Mouse (Mus musculus): Measurements from ENCODE around the gene Abhd2.

Gene Abhd2

GRCm38 (mm10) chr7:79272789-79273718 is at the start of gene Abhd2:
Gene Abhd2 (plus strand): TSS chr7:79273199.
- DNase-seq, result peak; percentile 100

- no peak for DNase-seq
Measured at GRCm38 (mm10) chr7:79225477-79225876, 47.5 kb upstream of the Abhd2 start.

GRCm38 (mm10) chr7:79226172-79226571 is 46.8 kb upstream of the Abhd2 start:
- no peak for DNase-seq

GRCm38 (mm10) chr7:79226834-79227486 is 46.0 kb upstream of the Abhd2 start:
- no peak for DNase-seq

GRCm38 (mm10) chr7:79228471-79228870 is 44.5 kb upstream of the Abhd2 start:
- DNase-seq, result peak; percentile 93

GRCm38 (mm10) chr7:79231577-79231976 is 41.4 kb upstream of the Abhd2 start:
- no peak for DNase-seq

GRCm38 (mm10) chr7:79232048-79232447 is 41.0 kb upstream of the Abhd2 start:
- no peak for DNase-seq

- DNase-seq, result peak; percentile 42
Measured at GRCm38 (mm10) chr7:79238741-79239140, 34.3 kb upstream of the Abhd2 start.

- no peak for DNase-seq
Measured at GRCm38 (mm10) chr7:79241931-79242625, 30.9 kb upstream of the Abhd2 start.

- DNase-seq, result no peak
Measured at GRCm38 (mm10) chr7:79243236-79243635, 29.8 kb upstream of the Abhd2 start.

GRCm38 (mm10) chr7:79246039-79246670 is 26.8 kb upstream of the Abhd2 start:
- peak; percentile 84 for DNase-seq

GRCm38 (mm10) chr7:79247408-79247807 is 25.6 kb upstream of the Abhd2 start:
- DNase-seq, result no peak

- peak; percentile 38 for DNase-seq
Measured at GRCm38 (mm10) chr7:79247881-79248389, 25.1 kb upstream of the Abhd2 start.

GRCm38 (mm10) chr7:79249581-79249980 is 23.4 kb upstream of the Abhd2 start:
- no peak for DNase-seq

GRCm38 (mm10) chr7:79254248-79254888 is 18.6 kb upstream of the Abhd2 start:
- no peak for DNase-seq

- DNase-seq, result no peak
Measured at GRCm38 (mm10) chr7:79255350-79255749, 17.6 kb upstream of the Abhd2 start.

- no peak for DNase-seq
Measured at GRCm38 (mm10) chr7:79255752-79256151, 17.2 kb upstream of the Abhd2 start.

- no peak for DNase-seq
Measured at GRCm38 (mm10) chr7:79256716-79257115, 16.3 kb upstream of the Abhd2 start.

GRCm38 (mm10) chr7:79258981-79259542 is 13.9 kb upstream of the Abhd2 start:
- no peak for DNase-seq

- DNase-seq, result no peak
Measured at GRCm38 (mm10) chr7:79262478-79262877, 10.5 kb upstream of the Abhd2 start.

- DNase-seq, result no peak
Measured at GRCm38 (mm10) chr7:79263776-79264175, 9.2 kb upstream of the Abhd2 start.

- DNase-seq, result no peak
Measured at GRCm38 (mm10) chr7:79266228-79266627, 6.8 kb upstream of the Abhd2 start.
